Mouse (Mus musculus) gastrocnemius, postnatal 4 days (tissue): ENCODE measurements around the gene Eif5a. TPM values are rescaled to one million over a fixed set of nuclear protein-coding genes. Genes with fewer than 3 reads are reported as not detected.
A peak's percentile ranks its signal among the peaks of the same experiment; 100 is the strongest.

Experiments used
- DNase-seq, 2 experiments: peaks; one replicate each; pipeline ENCODE4 v3.0.0; 2021 to 2022; ENCODE audit warnings: low spot score in 2 of 2, mixed read lengths in 2 of 2
- total RNA-seq, 2 experiments: library from RNA; stranded (reverse); gene quantifications; 2 replicates each; pipeline ENCODE4 v1.2.3; 2021

Eif5a gene
- total RNA-seq, 2 experiments from 2014 or later, result 565 to 571 TPM

DNA sequence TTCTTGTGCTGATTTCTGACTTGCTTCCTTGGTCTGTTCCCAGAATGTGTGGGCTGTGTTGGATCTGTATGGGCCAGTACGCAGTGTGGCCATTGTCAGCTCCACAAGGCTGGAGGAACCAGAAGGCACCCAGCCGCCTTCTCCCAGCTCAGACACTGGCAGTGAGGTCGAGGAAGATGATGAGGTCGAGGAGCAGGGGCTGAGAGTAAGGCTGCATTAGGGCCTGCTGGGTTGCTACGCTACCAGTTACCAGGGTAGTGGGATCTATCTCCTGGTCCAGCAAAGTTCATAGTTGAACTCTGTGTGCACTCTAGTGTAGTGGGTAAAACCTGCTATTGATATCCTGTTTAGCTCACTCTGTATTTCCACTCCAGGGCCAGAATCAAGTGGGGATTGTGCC, 12.6 kb downstream of the Eif5a start:
- no peak for DNase-seq

DNA sequence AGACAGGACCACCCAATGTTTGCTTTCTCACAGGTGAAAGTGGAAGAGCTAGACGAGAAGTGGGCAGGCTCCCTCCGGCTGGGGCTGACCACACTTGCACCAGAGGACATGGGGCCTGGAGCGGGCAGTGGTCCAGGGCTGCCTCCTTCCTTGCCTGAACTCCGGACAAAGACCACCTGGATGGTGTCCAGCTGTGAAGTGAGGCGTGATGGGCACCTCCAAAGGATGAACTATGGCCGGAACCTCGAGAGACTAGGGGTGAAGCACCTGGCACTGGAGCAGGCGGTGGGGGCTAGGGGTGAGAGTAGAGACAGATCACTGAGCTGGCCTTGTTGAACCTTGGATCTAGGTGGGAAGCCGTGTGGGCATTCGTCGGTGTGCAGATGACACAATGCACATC, 13.1 kb downstream of the Eif5a start:
- no peak for DNase-seq

DNA sequence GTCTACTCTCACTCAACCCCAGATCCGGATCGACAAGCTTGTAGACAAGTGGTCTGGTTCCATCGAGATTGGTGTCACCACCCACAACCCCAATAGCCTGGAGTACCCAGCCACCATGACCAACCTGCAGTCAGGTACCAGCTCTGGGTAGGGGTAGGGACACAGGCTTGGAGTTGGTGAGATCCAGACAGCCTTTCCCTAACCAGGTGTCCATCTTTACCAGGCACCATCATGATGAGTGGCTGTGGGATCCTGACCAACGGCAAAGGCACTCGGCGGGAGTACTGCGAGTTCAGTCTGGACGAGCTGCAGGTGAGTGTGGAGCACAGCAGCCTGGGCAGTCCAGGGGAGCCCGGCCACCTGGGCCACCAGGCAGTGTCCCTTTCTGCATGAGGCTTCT, 17.4 kb downstream of the Eif5a start:
- no peak for DNase-seq

DNA sequence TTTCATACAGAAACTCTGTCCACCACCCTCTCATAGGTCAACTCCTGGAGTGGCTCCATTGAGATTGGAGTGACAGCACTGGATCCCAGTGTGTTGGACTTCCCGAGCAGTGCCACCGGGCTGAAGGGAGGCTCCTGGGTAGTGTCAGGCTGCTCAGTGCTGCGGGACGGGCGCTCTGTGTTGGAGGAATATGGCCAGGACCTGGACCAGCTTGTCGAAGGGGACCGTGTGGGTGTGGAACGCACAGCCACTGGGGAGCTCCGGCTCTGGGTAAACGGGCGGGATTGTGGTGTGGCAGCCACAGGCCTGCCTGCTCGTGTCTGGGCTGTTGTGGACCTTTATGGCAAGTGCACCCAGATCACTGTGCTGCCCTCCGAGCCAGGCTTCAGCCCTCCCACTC, 18.8 kb downstream of the Eif5a start:
- DNase-seq, result no peak

DNA sequence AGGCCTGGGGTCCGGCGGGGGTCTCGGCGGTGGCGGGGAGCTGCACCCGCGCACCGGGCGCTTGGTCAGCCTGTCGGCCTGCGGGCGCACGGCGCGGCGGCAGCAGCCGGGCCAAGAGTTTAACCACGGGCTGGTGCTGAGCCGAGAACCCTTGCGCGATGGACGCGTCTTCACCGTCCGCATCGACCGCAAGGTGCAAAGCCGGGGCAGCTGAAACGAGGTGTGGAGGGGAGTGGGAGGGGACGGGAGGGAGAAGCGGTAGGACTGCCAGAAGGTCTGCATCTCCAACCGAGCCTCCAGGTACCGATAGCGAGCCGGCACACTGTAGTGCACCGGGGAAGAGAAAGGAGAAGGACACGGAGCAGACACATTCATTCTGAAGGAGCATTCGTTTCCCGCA, 19.8 kb downstream of the Eif5a start:
- DNase-seq, result peak in 1 of 2 experiments; percentile 42

DNA sequence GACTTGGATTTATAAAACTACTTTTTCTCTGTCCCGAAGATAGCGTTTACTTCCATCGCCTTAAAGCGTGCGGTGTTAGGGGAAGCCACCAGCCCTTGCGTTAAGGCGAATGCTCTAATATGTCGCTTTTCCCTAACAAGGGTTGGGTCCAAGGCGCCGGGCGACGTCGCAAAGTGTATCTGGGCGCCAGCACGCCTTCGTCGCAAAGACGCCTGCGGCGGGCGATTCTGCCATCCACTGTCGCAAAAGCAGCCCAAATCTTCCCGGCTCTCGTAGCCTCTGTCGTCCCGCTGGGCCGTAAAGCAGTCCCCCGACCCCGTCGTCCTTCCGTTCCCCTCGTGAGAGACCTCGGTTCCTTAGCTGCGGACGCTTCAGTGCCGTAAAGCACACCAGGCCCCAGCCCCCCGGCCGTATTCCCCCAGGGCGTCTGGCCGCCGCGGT, 20.3 kb downstream of the Eif5a start:
- DNase-seq, result peak; percentile 82 to 92

DNA sequence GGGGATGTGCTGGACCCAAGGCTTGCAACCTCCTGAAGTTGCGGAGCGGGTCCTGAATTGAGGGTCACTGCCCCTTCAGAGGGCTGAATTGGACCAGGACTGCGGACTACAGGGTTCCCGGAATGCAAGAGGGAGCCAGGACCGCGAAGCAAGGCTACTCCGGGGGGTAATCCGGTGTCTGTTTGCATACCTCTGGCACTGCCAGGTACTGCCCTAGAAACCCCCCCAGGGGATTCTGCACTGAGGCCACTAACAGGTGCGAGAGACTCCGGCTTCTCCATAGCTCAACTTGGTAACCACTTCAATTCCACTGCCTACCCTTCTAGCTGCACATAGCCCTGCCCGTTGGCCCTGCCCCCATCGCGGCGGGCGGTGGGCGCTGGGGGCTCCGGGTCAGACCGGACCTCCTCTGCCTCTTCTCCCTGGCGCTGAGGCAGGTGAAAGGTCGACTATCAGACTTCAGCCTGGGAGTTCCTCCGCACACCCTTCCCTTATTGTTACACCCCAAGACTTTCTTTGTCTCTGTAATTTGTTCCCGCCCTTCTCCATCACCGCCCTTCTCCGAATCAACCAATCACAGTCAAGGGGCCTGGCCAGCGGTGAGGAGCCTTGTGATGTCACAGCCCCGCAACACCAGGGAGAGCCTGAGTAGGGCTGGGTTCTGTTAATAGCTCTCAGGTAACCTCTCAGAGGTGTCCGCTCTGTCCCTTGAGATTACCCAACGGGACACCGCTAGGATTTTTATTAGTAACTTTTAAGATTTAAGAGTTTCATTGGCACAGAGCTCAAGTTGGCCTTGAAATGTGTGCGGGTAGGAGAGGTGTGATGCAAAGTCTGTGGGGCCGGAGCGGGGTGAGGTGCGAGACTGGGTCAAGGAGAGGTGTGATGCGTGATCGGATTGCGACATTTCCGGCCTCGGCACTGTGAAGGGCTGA, 21.0 kb downstream of the Eif5a start, which contains the start of the genes 2810408A11Rik and Neurl4:
2810408A11Rik (minus strand) TSS at position 517 of the 935 bp plus-strand sequence.
Neurl4 (plus strand) TSS at position 602 of the 935 bp plus-strand sequence.
- peak; percentile 68 to 86 for DNase-seq

DNA sequence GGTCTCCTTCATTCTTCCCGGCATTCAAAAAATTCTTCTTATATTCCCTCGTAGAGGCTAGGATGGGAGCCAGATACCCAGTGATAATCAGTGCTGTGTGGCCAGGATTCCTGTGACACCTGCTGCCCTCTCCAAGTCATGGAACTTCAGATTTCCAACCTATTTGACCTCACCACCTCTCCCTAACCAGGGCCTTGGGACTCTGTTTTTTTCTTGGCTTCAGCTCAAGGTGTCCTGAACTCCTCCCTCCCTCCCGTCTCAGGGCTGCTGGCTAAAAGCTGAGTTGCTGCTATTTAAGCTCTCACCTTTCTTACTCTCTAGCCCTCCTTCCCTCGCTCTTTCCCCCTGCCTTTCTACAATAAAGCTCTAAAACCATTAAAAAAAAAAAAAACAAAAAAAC, 21.9 kb downstream of the Eif5a start:
- no peak for DNase-seq

DNA sequence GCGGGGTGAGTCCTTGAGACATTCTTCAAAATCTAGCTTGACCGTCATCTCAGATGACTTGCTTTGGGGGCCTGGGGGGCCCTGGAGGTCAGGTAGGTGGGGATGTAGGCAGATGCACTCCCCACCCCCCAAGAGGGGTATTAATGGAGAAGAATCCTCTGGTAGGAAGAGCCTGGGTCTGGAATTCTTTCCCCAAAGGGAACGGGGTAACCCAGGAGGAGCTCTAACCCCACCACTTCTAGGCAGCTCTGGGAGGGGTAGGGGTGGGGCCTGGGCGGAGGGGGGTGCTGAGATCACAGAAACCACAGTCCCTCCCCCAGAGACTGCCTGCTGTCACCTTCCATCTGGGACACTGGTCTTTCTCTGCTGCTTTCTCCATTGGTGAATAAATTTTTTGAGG, 26.5 kb downstream of the Eif5a start, which contains the start of gene Acap1:
Acap1 (minus strand) TSS at position 249 of the 400 bp plus-strand sequence.
- DNase-seq, result no peak

DNA sequence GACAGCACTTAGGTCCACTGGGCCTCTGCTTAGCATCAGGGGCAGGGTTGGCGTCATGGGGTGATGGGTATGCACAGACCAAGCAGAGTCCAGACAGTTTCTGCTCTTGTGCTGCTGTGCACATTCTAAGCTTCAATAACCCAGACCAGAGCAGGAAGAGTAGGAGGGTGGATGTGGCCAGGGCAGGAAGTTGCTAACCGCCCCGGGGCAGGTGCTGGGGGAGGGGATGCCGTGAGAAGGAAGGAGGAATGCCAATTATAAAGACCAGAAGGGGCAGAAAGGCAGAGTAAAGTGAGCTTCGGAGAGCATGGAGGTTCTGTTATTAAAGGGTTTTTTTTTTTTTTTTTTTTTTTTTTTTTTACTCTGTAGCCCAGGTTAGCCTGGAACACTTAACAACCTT, 27.1 kb downstream of the Eif5a start:
- DNase-seq, result no peak

DNA sequence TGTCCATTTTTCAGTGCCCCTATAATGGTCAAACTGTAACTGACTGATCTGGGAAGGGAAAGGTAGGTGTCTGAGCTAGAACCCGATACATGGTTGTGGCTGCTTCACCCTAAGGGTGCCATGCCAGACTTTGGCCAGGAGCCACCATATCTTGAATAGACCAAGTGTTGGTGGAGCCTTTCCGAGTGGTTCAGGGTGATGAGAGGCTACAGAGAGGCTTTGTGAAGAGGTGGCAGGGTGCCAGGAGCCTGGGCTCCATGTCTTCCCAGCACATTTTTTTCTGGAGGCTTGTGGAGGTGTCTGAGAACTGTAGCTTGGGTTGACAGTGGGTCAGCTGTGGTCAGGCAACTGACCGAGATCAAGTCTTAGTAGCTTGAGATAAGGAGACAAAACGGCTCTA, 30.3 kb downstream of the Eif5a start:
- DNase-seq, result no peak

DNA sequence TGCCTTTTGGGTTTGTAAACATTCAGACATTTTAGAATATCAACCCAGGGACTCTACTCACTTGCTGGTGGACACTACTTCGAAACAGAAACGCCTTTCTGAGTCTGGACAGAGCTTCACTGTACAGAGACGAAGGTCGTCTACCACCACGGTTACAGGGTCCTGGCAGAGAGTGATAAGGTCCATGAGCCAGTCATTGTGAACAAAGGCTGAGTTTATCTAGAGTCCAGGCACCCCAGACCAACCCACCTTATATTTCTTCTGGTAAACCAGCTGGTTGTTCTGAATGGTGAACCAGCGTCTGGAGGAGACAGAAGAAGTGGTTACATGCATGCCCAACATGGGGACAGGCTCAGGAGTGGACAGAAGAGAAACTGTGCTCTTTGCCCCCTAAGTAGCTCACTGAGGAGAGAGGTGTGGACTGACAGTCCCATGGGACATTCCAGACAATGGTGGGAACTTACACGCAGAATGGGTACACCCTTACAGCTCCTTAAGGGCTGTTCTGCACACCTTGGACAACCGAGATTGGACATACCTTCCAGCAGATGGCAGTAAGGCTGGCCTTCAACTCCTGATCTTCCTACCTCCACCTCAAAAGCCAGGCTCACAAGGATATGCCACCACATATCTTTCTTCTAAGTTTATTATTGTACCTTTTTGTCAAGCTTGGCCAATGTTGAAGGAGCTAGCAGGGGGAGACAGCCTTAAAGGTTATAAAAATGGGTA, 34.7 kb downstream of the Eif5a start:
- no peak for DNase-seq

DNA sequence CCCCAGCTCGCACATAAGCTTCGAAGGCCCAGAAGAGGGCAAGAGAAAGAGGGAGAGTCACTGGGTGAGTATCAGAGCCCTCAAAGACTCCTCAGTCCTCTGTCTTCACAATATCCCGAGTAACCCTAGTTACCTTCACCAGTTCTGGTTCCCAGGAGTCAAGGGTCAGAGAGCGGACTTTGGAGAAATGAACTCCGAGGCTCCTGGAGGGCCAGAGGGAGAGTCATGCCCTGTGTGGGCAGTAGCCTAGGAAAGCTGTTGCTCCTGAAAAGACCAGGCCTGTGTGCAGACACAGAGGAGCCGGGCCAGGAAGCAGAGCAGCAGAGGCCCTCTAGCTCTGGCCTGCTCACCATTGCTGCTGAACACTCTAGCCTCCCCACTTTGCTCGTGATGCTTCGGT, 37.1 kb downstream of the Eif5a start:
- DNase-seq, result no peak

DNA sequence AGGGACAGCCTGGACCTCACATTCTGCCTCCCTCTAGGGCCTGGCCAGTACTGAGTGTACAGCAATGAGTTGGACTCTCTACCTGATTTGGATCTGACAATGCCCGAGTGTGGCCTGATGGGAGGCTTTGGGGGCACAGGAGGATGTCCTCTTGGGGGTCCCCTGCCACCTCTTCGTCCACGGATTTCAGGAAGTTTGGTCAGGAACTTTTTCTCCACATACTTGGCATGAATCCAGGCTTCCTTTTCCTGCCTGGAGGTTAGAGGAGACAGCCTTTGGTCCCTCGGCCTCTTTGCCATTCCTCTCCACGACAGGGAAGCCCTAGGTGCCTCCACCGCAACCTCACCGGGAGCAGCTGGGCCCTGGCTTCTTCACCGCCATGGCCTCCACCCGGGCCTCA, 37.5 kb downstream of the Eif5a start:
- DNase-seq, result no peak

DNA sequence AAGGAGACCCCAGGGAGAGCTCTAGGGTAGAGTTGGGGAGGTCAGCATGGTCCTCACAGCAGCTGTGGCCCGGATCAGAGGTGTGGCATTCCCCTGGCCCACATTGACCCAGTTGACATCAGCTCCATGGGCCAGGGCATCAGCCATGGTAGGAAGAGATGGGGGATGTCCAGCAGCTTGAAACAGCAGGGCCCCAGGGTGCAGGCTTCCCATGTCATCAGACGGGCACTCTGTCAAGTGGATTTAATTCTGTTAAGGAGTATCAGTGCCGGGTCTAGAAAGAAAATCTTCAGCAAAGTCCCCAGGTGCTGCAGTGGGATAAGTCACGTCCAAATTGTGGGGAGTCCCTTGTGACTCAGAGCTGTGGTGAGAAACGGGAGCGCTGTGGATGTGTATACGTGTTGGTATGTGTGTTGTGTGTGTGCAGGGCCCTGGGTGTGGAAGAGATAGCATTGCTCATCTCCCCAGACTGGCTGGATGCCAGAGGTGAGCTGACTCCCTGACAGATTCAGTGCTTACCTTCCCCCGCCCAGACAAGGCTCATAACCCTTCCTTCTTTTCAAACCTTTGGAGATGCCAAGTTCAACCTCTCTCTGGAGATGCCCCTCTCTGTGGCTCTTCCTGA, 38.1 kb downstream of the Eif5a start:
- DNase-seq, result no peak

DNA sequence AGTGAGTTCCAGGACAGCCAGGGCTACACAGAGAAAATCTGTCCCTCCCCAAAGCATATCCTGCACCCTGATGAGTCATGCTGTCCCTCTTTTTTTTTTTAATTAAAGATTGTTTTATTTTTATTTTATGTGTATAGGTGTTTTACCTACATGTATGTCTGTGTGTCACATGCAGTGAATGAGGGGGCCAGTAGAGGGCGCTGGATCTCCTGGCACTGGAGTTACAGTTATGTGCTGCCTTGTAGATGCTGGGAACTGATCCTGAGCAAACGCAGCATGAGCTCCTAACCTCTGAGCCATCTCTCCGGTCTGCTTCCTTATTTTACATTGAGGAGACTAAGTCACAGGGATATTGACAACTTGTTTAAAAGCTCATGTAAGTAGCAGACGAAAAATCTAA, 38.7 kb downstream of the Eif5a start:
- DNase-seq, result no peak

DNA sequence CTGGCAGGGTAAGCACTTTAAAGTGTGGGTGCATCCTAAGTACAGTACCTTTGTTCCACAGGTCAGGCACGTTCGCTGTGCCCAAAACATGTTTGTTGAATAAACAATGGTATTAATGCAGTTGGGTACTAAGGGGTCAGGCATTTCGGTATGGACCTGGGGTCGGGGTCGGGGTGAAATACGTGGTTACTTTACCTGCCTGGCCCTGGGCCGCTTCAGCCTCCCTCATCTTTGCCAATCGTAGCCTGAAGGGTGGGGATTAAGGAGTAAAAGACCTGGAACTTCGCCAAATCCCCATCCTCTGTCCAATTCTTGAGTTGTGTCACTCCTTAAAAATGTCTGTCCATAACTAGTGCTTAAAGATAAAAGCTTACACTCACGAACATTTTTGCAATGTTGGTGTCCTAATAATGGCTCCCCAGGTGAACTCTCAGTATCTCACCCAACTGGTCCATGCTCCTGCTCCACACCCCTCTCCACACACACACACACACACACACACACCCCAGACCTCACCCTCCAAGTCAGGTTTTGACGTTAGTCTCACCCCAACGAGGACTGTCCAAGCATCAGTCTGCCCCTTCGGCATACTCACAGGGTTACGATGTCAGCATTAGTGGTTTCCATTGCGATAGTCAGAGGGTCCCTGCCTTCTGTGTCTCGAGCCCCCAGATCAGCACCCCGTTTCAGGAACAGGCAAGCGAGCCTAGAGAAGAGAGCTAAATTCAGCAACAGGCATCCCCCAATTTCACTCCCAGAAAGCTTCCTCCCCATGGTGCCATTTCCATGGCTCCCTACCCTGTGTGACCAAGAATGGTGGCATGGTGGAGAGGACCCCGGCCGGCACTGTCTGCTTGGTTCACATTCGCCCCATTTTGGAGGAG, 39.7 kb downstream of the Eif5a start:
- no peak for DNase-seq

DNA sequence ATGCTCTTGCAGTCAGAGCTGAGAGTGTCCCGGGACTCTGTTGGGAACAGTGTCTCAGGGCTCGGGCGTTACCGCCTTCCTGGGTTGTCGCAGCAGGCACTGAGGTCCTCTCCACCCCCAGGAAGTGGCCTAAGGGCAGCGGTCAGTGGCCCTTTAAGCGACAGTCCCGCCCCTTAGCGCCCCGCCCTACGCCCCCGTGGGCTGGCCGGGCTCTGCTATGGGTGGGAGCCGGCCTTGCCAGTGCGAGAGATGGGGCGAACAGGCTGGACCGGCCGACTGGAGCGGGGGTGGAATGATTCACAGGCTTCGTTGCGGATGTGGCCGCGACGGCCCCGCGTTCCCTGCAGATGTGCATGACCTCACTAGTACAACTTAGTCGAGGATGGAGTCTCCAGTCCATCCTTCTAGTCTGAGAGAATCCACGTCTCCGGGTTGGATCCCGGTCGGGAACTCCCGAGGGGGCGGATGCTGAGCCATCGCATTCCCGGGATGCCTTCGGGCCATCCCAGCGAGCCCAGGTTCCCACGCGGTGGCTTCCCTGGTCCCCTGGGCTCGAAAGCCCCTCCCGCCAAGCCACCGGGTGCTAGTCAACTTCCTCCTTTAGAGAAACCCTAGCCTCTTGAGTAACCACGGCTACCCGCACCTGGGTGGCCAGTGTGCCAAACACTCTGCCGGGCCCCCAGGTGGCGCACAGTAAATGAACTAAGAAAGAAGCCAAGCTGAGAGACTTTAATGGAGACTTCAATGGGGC, 40.7 kb downstream of the Eif5a start, which contains the start of gene Kctd11:
Kctd11 (minus strand) TSS at position 554 of the 751 bp plus-strand sequence.
- peak; percentile 82 to 86 for DNase-seq

DNA sequence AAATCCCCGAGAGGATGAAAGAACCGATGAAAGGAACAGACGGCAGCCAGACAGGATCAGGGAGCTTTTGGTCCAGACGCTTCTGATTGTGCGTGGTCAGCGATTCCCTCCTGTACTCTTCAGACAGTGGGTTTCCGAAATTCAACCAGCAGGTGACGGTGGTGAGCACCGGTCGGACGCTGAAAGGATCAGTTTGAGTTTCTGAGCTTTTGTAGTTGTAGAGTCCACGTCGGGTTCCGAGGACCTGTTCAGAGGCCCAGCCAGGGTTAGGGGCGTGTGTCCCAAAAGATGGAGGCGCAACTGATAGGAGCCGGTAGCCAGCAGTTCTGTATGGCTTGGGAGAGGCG, 41.3 kb downstream of the Eif5a start:
- peak in 1 of 2 experiments; percentile 69 for DNase-seq

DNA sequence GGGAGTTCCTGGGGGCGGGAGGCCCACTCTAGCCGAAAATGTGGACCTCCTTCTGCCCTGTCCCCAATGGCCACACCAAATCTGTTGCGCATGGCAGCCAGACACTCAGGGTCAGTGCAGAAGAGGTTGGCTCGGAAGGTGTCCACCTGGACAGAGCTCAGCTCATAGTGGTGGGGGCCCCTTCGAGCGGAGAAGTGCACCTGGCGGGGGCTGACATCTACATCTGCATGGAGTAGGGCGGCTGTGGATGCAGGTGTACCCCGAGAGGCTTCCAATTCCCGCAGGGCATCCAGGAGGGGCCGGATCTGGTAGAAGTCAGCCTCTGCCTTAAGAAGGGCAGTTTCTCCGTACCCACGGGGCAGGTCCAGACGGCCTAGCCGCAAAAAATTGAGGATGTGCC, 42.0 kb downstream of the Eif5a start:
- no peak for DNase-seq
